Mouse (Mus musculus) activated CD4-positive, CD25-positive, alpha-beta regulatory T cell (primary cell): ENCODE results near the gene Lingo3. TPM values are rescaled to one million over a fixed set of nuclear protein-coding genes. Genes with fewer than 3 reads are reported as not detected.

Experiments
- polyA plus RNA-seq, 2 experiments: library from polyadenylated mRNA; unstranded; fragments of 100-300 nt; shearing (Covaris generic); gene quantifications; one replicate each; pipeline ENCODE4 v1.2.1; 2017

The Lingo3 gene
- under 1 TPM in 1 of 2 experiments, not detected in 1; 0.21 TPM for polyA plus RNA-seq

GRCm38 (mm10) chr10:80843931-80844547 is at the start of gene Lingo3:
TSS of gene Lingo3 (minus strand) at chr10:80844039.

DNA sequence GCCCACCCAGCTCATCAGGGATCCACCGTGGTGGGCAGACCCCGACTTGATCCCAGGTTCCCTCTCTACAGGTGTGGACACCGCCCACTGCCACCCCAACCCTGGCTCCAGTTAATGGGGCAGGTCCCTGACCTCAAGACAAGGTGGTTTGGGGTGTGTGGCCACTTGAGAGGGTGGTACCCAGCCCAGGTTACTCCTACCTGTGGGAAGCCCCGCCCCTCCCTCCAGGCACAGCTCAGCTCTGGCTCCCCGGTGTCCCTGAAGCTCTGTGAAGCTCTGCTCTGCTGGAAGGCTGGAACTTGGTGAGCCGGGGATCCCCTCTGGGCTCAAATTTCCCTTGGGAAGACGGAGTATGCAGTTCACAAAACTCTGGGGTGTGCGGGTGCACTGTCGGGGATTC is 27.7 kb upstream of the Lingo3 start, which contains the start of gene Tmprss9:
TSS of gene Tmprss9 (plus strand) at position 268 of the 400 bp plus-strand sequence.

GRCm38 (mm10) chr10:80854913-80855748 is 11.3 kb upstream of the Lingo3 start, which contains the start of the genes Lsm7 and Sppl2b:
TSS of gene Lsm7 (minus strand) at chr10:80855209.
TSS of gene Sppl2b (plus strand) at chr10:80855275.

GRCm38 (mm10) chr10:80826151-80827062 is 17.4 kb downstream of the Lingo3 start, which contains the start of gene Oaz1:
TSS of gene Oaz1 (plus strand) at chr10:80826656.

DNA sequence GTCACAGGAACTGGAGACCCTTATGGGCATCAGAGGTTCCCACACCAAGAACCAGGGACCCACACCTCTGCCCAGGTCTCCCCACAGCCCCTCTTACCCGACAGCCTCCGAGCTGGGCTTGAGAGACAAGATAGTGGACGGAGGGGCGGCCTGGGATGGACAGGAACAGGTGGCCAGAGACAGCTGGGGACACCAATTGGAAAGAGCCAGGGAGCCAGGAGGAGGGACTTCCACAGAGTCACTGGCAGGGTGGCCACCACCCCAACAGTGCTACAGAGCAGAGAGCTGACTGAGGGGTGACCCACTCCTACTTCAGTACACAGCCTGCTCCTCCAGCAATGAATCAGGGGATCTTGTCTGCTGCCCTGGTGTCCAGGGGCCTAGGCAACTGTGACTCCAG is 30.5 kb downstream of the Lingo3 start, which contains the start of gene Jsrp1:
TSS of gene Jsrp1 (minus strand) at position 133 of the 400 bp plus-strand sequence.

DNA sequence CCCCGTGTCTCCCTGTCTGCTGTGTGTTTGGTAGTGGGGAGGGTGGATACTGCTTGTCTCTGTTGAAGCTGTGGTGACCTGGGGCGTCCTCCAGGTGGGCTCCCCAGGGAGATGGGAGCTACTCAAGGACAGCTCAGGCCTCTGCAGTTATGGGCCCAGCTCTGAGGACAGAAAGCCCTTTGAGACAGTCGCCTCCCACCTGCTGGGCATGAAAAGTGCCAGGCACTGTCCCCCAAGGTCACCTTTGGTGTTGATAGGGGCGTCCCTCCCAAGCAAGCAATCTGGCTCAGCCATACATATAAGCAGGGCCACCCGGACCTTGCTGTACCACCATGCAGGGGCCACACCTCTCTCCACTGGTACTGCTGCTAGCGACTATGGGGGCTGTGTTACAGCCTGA is 38.9 kb downstream of the Lingo3 start, which contains the start of gene Amh:
TSS of gene Amh (plus strand) at position 328 of the 400 bp plus-strand sequence.

GRCm38 (mm10) chr10:80798150-80799006 is 45.5 kb downstream of the Lingo3 start, which contains the start of the genes Sf3a2 and Plekhj1:
TSS of gene Sf3a2 (plus strand) at chr10:80798198.
TSS of gene Plekhj1 (minus strand) at chr10:80798626.

Other genes starting within 250 kb of the Lingo3 start
- 100 to 1,000 TPM in 1 of 2 experiments, 10 to 100 TPM in 1; 96.4 to 124 TPM for gene Scamp4, start 241.2 kb downstream of the Lingo3 start, polyA plus RNA-seq
- gene Adat3, start 241.2 kb downstream of the Lingo3 start, polyA plus RNA-seq = 1 to 10 TPM; 4.7 to 6.4 TPM
- 10 to 100 TPM in 1 of 2 experiments, 1 to 10 TPM in 1; 6.5 to 15.3 TPM for gene Gm49322, start 238.0 kb downstream of the Lingo3 start, polyA plus RNA-seq
- 100 to 1,000 TPM; 228 to 252 TPM for gene Csnk1g2, start 221.2 kb downstream of the Lingo3 start, polyA plus RNA-seq
- gene Btbd2, start 187.0 kb downstream of the Lingo3 start, polyA plus RNA-seq = 10 to 100 TPM; 20.1 to 27.7 TPM
- 100 to 1,000 TPM; 110 to 242 TPM for gene Mknk2, start 165.9 kb downstream of the Lingo3 start, polyA plus RNA-seq
- gene Mob3a, start 142.1 kb downstream of the Lingo3 start, polyA plus RNA-seq = 100 to 1,000 TPM; 213 to 321 TPM
- 100 to 1,000 TPM; 121 to 131 TPM for gene Izumo4, start 141.9 kb downstream of the Lingo3 start, polyA plus RNA-seq
- 10 to 100 TPM; 38.5 to 75.7 TPM for gene Ap3d1, start 101.8 kb downstream of the Lingo3 start, polyA plus RNA-seq
- gene Dot1l, start 88.8 kb downstream of the Lingo3 start, polyA plus RNA-seq = 10 to 100 TPM; 14.8 to 15.7 TPM
- gene Sf3a2, start 45.8 kb downstream of the Lingo3 start, polyA plus RNA-seq = 10 to 100 TPM; 64.0 to 79.5 TPM
- 100 to 1,000 TPM; 224 to 242 TPM for gene Plekhj1, start 45.4 kb downstream of the Lingo3 start, polyA plus RNA-seq
- gene Amh, start 38.8 kb downstream of the Lingo3 start, polyA plus RNA-seq = not detected
- gene Jsrp1, start 30.5 kb downstream of the Lingo3 start, polyA plus RNA-seq = under 1 TPM in 1 of 2 experiments, not detected in 1; 0.53 TPM
- 1,000 to 10,000 TPM; 2,247 to 2,345 TPM for gene Oaz1, start 17.4 kb downstream of the Lingo3 start, polyA plus RNA-seq
- 100 to 1,000 TPM; 151 to 243 TPM for gene Lsm7, start 11.2 kb upstream of the Lingo3 start, polyA plus RNA-seq
- gene Sppl2b, start 11.2 kb upstream of the Lingo3 start, polyA plus RNA-seq = 10 to 100 TPM; 20.9 to 29.3 TPM
- gene Tmprss9, start 27.8 kb upstream of the Lingo3 start, polyA plus RNA-seq = under 1 TPM in 1 of 2 experiments, not detected in 1; 0.05 TPM
- gene Timm13, start 56.9 kb upstream of the Lingo3 start, polyA plus RNA-seq = 100 to 1,000 TPM; 213 to 220 TPM
- gene Lmnb2, start 74.2 kb upstream of the Lingo3 start, polyA plus RNA-seq = 10 to 100 TPM in 1 of 2 experiments, 1 to 10 TPM in 1; 7.6 to 12.9 TPM
- gene Gadd45b, start 86.0 kb upstream of the Lingo3 start, polyA plus RNA-seq = 10 to 100 TPM; 40.6 to 80.6 TPM
- under 1 TPM in 1 of 2 experiments, not detected in 1; 0.28 TPM for gene Gng7, start 170.9 kb upstream of the Lingo3 start, polyA plus RNA-seq
- gene Diras1, start 181.6 kb upstream of the Lingo3 start, polyA plus RNA-seq = under 1 TPM in 1 of 2 experiments, not detected in 1; 0.54 TPM
- 10 to 100 TPM; 13.9 to 14.7 TPM for gene Slc39a3, start 193.4 kb upstream of the Lingo3 start, polyA plus RNA-seq
- gene Sgta, start 216.1 kb upstream of the Lingo3 start, polyA plus RNA-seq = 10 to 100 TPM; 79.3 to 94.4 TPM
- gene Thop1, start 226.0 kb upstream of the Lingo3 start, polyA plus RNA-seq = 1 to 10 TPM; 6.0 to 8.7 TPM